In genomic region chr1:132385711-132386110, GRCm38 (mm10) we compare ENCODE assay signal across 12 mouse cellular contexts. TPM values are rescaled to one million over a fixed set of nuclear protein-coding genes. Genes with fewer than 3 reads are reported as not detected.
DNase-seq lines count a peak whose midpoint lies in the region; ATAC-seq and TF ChIP-seq lines count a peak whose summit lies in the region.
"Had no signal": no experiment of that assay in that cellular context is flagged by ENCODE, and none has a peak within 500 bp of the region (broad histone marks: within the 10 kb centered on the region; RNA-seq: fewer than 3 reads in every experiment).

No protein-coding gene starts in this region.

- H3K9me3 ChIP-seq in heart, embryonic 13.5 days, result no peaks in the 10 kb centered on the region
- no peaks in the 10 kb centered on the region for H3K9me3 ChIP-seq in hindbrain, embryonic 11.5 days (ENCODE audit: control insufficient read depth, low read length)
- no peaks in the 10 kb centered on the region for H3K9me3 ChIP-seq in liver, postnatal 0 days (ENCODE audit: low read length)
- H3K9me3 ChIP-seq: heart, embryonic 12.5 days; stomach, embryonic 15.5 days had no signal

- no peak for ATAC-seq in heart, embryonic 13.5 days (ENCODE audit: extremely low read depth, insufficient number of reproducible peaks, low FRiP score, low TSS enrichment)
- ATAC-seq in hindbrain, embryonic 11.5 days (ENCODE audit: low FRiP score), result no peak
- ATAC-seq in liver, postnatal 0 days, result no peak

- no peaks in the 10 kb centered on the region for H3K27me3 ChIP-seq in heart, embryonic 13.5 days (replicated peaks)
- H3K27me3 ChIP-seq in hindbrain, embryonic 11.5 days (ENCODE audit: control insufficient read depth, insufficient read depth, low read length), result no peaks in the 10 kb centered on the region
- peaks cover under 1% of the 10 kb centered on the region for H3K27me3 ChIP-seq in liver, postnatal 0 days (ENCODE audit: insufficient read depth, low read length)
- H3K27me3 ChIP-seq: heart, embryonic 12.5 days; stomach, embryonic 15.5 days had no signal

- no peak for TF ChIP-seq CTCF in liver, postnatal 0 days (IDR thresholded peaks at IDR 0.05; ENCODE audit: low read depth)

- H3K27ac ChIP-seq in heart, embryonic 13.5 days (replicated peaks), result no peak overlapping the region
- peak overlapping the region; percentile 66; the same call in 1 of the 2 replicates for H3K27ac ChIP-seq in hindbrain, embryonic 11.5 days (ENCODE audit: low read depth, low read length)
- no peak overlapping the region; the same call in 1 of the 2 replicates for H3K27ac ChIP-seq in liver, postnatal 0 days (ENCODE audit: low read depth)
- H3K27ac ChIP-seq: stomach, embryonic 15.5 days had no signal

- H3K4me1 ChIP-seq in heart, embryonic 13.5 days, result peaks cover 70% of the 10 kb centered on the region
- peaks cover 25% of the 10 kb centered on the region for H3K4me1 ChIP-seq in hindbrain, embryonic 11.5 days (replicated peaks; ENCODE audit: control insufficient read depth, insufficient read depth, low read length)
- H3K4me1 ChIP-seq in liver, postnatal 0 days (ENCODE audit: insufficient read depth), result peaks cover 26% of the 10 kb centered on the region

- TF ChIP-seq EP300 in liver, postnatal 0 days (IDR thresholded peaks at IDR 0.05; ENCODE audit: low read depth), result no peak

- WGBS in heart, embryonic 13.5 days, result 64% methylated on average over 4 of the region's 4 CpGs
- WGBS in hindbrain, embryonic 11.5 days, result 72% methylated on average over 4 of the region's 4 CpGs
- WGBS in liver, postnatal 0 days (ENCODE audit: insufficient replicate concordance), result 77% methylated on average over 4 of the region's 4 CpGs

- DNase-seq in heart, adult 8-10 months (ENCODE audit: low spot score), result no peak
- DNase-seq in cerebellum, adult 9-11 months, result peak; percentile 46
- DNase-seq in hindbrain, embryonic 11.5 days (ENCODE audit: low spot score), result no peak
- no peak for DNase-seq in liver, postnatal 0 days
- no peak for DNase-seq in urinary bladder, postnatal 10 days (ENCODE audit: low spot score)
- no peak for DNase-seq in thymus, postnatal 36 days
- DNase-seq: adrenal gland, postnatal 14 days; lung, adult 18-20 months; right cerebral cortex, postnatal 4 days had no signal

- peaks cover 10% of the 10 kb centered on the region for H3K36me3 ChIP-seq in heart, embryonic 13.5 days
- no peaks in the 10 kb centered on the region for H3K36me3 ChIP-seq in hindbrain, embryonic 11.5 days (ENCODE audit: control insufficient read depth, insufficient read depth, low read length)
- H3K36me3 ChIP-seq in liver, postnatal 0 days (replicated peaks; ENCODE audit: insufficient read depth, low read length), result peaks cover 5% of the 10 kb centered on the region
- H3K36me3 ChIP-seq: stomach, embryonic 15.5 days had no signal

- no peak overlapping the region for H3K9ac ChIP-seq in heart, embryonic 13.5 days
- no peak overlapping the region for H3K9ac ChIP-seq in hindbrain, embryonic 11.5 days (ENCODE audit: low read depth, low read length)
- no peak overlapping the region for H3K9ac ChIP-seq in liver, postnatal 0 days (replicated peaks)
- H3K9ac ChIP-seq: heart, embryonic 12.5 days; stomach, embryonic 15.5 days had no signal

- 0 out of 2 replicates have a peak overlapping the region, but pooled peaks have one; percentile 8 for H3K4me3 ChIP-seq in heart, embryonic 13.5 days
- no peak overlapping the region for H3K4me3 ChIP-seq in hindbrain, embryonic 11.5 days (ENCODE audit: low read depth, low read length)
- H3K4me3 ChIP-seq in liver, postnatal 0 days (ENCODE audit: low read depth, low read length), result no peak overlapping the region
- H3K4me3 ChIP-seq: heart, embryonic 12.5 days; stomach, embryonic 15.5 days had no signal

- peak overlapping the region; percentile 92 for H3K4me2 ChIP-seq in heart, embryonic 13.5 days
- H3K4me2 ChIP-seq in hindbrain, embryonic 11.5 days (replicated peaks; ENCODE audit: low read depth, low read length), result no peak overlapping the region
- H3K4me2 ChIP-seq in liver, postnatal 0 days (ENCODE audit: low read depth, low read length), result peak overlapping the region; percentile 90
- H3K4me2 ChIP-seq: stomach, embryonic 15.5 days had no signal

RNA-seq across cellular contexts. Expression of gene Tmcc2, which starts 5.4 kb away (rescaled TPM):
- 31.5 and 35.8 TPM in 2 replicates for polyA plus RNA-seq in heart, embryonic 13.5 days (2015; fragmentation: Nextera tagmentation; extraction: Ambion mirVana)
- 10 to 100 TPM; 27.5 to 31.3 (median 28.9) TPM for total RNA-seq in heart, adult 8-10 months (2022)
- polyA plus RNA-seq in hindbrain, embryonic 11.5 days (2014; fragmentation: Nextera tagmentation; extraction: Ambion mirVana), result 12.0 and 14.1 TPM in 2 replicates
- polyA plus RNA-seq in liver, postnatal 0 days (2015; fragmentation: Nextera tagmentation; extraction: Ambion mirVana), result 154 TPM in 2 replicates

RNA-seq across cellular contexts. Expression of gene Dstyk, which starts 31.6 kb away (rescaled TPM):
- 8.5 and 9.1 TPM in 2 replicates for polyA plus RNA-seq in heart, embryonic 13.5 days (2015; fragmentation: Nextera tagmentation; extraction: Ambion mirVana)
- 10 to 100 TPM; 15.3 to 16.7 (median 16.0) TPM for total RNA-seq in heart, adult 8-10 months (2022)
- polyA plus RNA-seq in hindbrain, embryonic 11.5 days (2014; fragmentation: Nextera tagmentation; extraction: Ambion mirVana), result 11.5 and 12.3 TPM in 2 replicates
- 2.3 and 2.9 TPM in 2 replicates for polyA plus RNA-seq in liver, postnatal 0 days (2015; fragmentation: Nextera tagmentation; extraction: Ambion mirVana)
